Comparison of ENCODE assay signal across 8 mouse cellular contexts in the genomic region with DNA sequence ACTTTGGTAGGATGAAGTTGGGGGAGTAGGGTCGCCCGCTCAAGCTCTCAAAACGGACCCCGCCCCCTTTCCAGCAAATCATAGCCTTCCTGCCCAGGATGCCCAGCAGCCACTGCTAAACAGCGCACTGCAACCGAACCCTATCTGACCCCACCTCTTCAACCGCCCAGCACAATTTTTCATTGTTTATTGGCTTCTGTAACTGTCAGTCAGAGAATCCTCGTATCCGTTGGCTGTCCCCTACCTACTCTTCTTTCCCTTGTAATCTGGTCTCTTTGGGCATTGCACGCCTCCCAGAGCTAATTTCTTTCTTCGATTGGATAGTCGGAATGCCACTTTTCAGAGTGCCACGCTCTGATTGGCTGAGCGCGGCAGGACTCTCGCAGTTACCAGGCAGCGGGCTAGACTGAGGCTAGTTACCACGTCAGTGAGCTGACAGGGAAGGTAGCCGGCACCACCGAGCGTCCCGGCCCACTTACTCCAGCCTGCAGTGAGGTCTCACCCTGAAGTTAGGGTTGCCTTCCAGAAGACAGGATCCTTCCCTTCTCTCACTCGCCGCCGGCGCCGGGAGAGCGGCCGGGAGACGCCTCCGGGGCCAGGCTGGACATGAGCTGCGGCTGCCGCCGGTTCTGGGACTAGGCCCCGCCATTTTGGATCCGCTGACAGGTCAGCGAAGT. TPM values are rescaled to one million over a fixed set of nuclear protein-coding genes. Genes with fewer than 3 reads are reported as not detected.
DNase-seq lines count a peak whose midpoint lies in the region; ATAC-seq lines count a peak whose summit lies in the region.

A gene (plus strand): TSS at position 383 of the 677 bp plus-strand sequence.

- peak; percentile 97 to 99 for ATAC-seq in hematopoietic stem cell, adult 5-6 weeks (replicated peaks in 1 of 2; ENCODE audit: insufficient read depth in 1 of 2, low FRiP score in 2 of 2, low TSS enrichment in 1 of 2, low read depth in 1 of 2, poor library complexity in 2 of 2, severe bottlenecking in 2 of 2)
- ATAC-seq in lung, embryonic 16.5 days (ENCODE audit: low read depth) = peak; percentile 97

- H3K36me3 ChIP-seq in lung, embryonic 16.5 days (ENCODE audit: control insufficient read depth, insufficient read depth, low read length) = no peaks in the 10 kb centered on the region

- H3K9me3 ChIP-seq in lung, embryonic 16.5 days (ENCODE audit: control insufficient read depth, low read length) = no peaks in the 10 kb centered on the region

- H3K4me2 ChIP-seq in lung, embryonic 16.5 days (ENCODE audit: low read depth, low read length) = peak within 1 kb of the TSS; percentile 94

- 0 out of 2 replicates have a peak within 1 kb of the TSS, but pooled peaks have one; percentile 0 for H3K27ac ChIP-seq in lung, embryonic 16.5 days (ENCODE audit: low read length)

- peak; percentile 100 for DNase-seq in MEL-GATA-1-ER (ENCODE audit: extremely low read depth, low read depth)
- DNase-seq in cerebellum, adult 8-10 months = peak; percentile 92
- DNase-seq in forelimb bud, embryonic 11.5 days (ENCODE audit: low read depth, low spot score) = peak; percentile 98
- peak; percentile 99 for DNase-seq in layer of hippocampus, adult 9-10 months (ENCODE audit: low spot score)
- DNase-seq in ovary, postnatal 10 days (ENCODE audit: low spot score) = peak; percentile 84
- DNase-seq in thymus, postnatal 10 days (ENCODE audit: low spot score in 2 of 2) = peak; percentile 89 to 90

- peaks cover 36% of the 10 kb centered on the region for H3K27me3 ChIP-seq in lung, embryonic 16.5 days (ENCODE audit: control insufficient read depth, insufficient read depth, low read depth, low read length)

- peak within 1 kb of the TSS; percentile 61 for H3K4me3 ChIP-seq in lung, embryonic 16.5 days (ENCODE audit: low read length)

- peak within 1 kb of the TSS; percentile 66 for H3K9ac ChIP-seq in lung, embryonic 16.5 days (ENCODE audit: low read length)

- WGBS in lung, embryonic 16.5 days = under 1% methylated on average over 37 of the region's 37 CpGs

- H3K4me1 ChIP-seq in lung, embryonic 16.5 days (replicated peaks; ENCODE audit: control insufficient read depth, insufficient read depth, low read length) = peaks cover 36% of the 10 kb centered on the region

RNA-seq across cellular contexts. Expression of the gene that starts here (rescaled TPM):
- 37.7 and 39.6 TPM in 2 replicates for total RNA-seq in hematopoietic stem cell, adult 5-6 weeks (2017)
- 45.5 and 47.2 TPM in 2 replicates for polyA plus RNA-seq in lung, embryonic 16.5 days (2015; fragmentation: Nextera tagmentation; extraction: Ambion mirVana)

Comparison
In these comparisons a context has a peak if more than half of its experiments do, and no peak if none do; other contexts are left out.
1. Peak in every context shown above with its lines: DNase-seq, ATAC-seq, H3K4me3 ChIP-seq and H3K27ac ChIP-seq.